Mouse (Mus musculus) hindbrain, embryonic 11.5 days (tissue): Measurements from ENCODE around the gene Syk. TPM values are rescaled to one million over a fixed set of nuclear protein-coding genes. Genes with fewer than 3 reads are reported as not detected.

ENCODE experiments used
- ATAC-seq: fragments of 200-750 bp; cut with Nextera tagmentation; 2 replicates; pipeline ENCODE4 v1.8.0; 2017; ENCODE audit warnings: mild to moderate bottlenecking, moderate TSS enrichment, moderate library complexity; ENCODE audit not compliant: low FRiP score
- DNase-seq: peaks from one replicate; pipeline ENCODE4 v3.0.0-alpha.2; 2015; ENCODE audit warnings: low spot score
- H3K27ac ChIP-seq: fragments of 300-500 bp; sonication (generic); 2 replicates; pipeline ENCODE4 v1.5.1; 2014; ENCODE audit warnings: mild to moderate bottlenecking, low read depth, low read length
- H3K27me3 ChIP-seq: fragments of 300-500 bp; sonication (generic); 2 replicates; pipeline ENCODE4 v1.6.1; 2014; ENCODE audit warnings: mild to moderate bottlenecking, low read length, moderate library complexity, mixed read lengths; ENCODE audit not compliant: control insufficient read depth, insufficient read depth
- H3K36me3 ChIP-seq: fragments of 300-500 bp; sonication (generic); 2 replicates; pipeline ENCODE4 v1.6.1; 2014; ENCODE audit warnings: mild to moderate bottlenecking, low read length, moderate library complexity, mixed read lengths; ENCODE audit not compliant: control insufficient read depth, insufficient read depth
- H3K4me1 ChIP-seq: fragments of 300-500 bp; sonication (generic); replicated peaks from 2 replicates; pipeline ENCODE4 v1.6.1; 2014; ENCODE audit warnings: low read length, mixed read lengths; ENCODE audit not compliant: control insufficient read depth, insufficient read depth
- H3K4me2 ChIP-seq: fragments of 300-500 bp; sonication (generic); replicated peaks from 2 replicates; pipeline ENCODE4 v1.6.1; 2014; ENCODE audit warnings: mild to moderate bottlenecking, low read depth, low read length
- H3K4me3 ChIP-seq: fragments of 300-500 bp; sonication (generic); 2 replicates; pipeline ENCODE4 v1.5.1; 2014; ENCODE audit warnings: low read depth, low read length
- H3K9ac ChIP-seq: fragments of 300-500 bp; sonication (generic); 2 replicates; pipeline ENCODE4 v1.6.1; 2014; ENCODE audit warnings: low read depth, low read length
- H3K9me3 ChIP-seq: fragments of 300-500 bp; sonication (generic); 2 replicates; pipeline ENCODE4 v1.6.1; 2016; ENCODE audit warnings: low read length; ENCODE audit not compliant: control insufficient read depth
- WGBS: fragments of 180-500 bp; shearing (Covaris S2); extraction: QIAGEN DNeasy Blood & Tissue Kit; methylation state at CpG from one replicate; pipeline ENCODE4 v1.1.7; 2014; 5-methylcytosine and 5-hydroxymethylcytosine counted together
- polyA plus RNA-seq: library from polyadenylated mRNA; unstranded; fragments of >200 nt; fragmentation: Nextera tagmentation; extraction: Ambion mirVana; gene quantifications from 2 replicates; pipeline ENCODE4 v1.2.1, GENCODE M21; 2014

Gene Syk
- polyA plus RNA-seq, 1 experiment from 2014 or later, result 4.4 TPM

DNA sequence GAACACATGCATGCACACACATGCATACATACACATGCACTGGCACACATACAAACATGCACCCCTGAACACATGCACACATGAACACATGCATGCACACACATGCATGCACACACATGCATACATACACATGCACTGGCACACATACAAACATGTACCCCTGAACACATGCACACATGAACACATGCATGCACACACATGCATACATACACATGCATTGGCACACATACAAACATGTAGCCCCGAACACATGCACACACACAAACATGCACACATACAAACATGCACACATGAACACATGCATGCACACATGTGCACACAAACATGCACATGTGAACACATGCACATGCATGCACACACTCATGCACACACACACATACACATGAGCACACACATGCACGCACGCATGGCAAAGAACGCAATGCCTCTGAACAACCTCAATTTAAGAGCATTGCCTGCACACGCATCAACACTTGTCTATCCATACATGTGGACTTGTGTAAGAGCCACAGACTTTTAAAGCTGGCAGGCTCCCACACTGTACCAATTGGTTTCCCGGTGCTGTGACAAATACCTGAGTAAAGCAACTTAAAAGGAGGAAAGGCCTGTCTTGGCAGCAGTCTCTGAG, 66.9 kb downstream of the Syk start:
- Histone ChIP-seq H3K36me3 (no peaks in the 10 kb centered on the region), H3K27me3 (no peaks in the 10 kb centered on the region), H3K4me2 (no peak overlapping the region), H3K4me1 (no peaks in the 10 kb centered on the region), H3K9me3 (no peaks in the 10 kb centered on the region), H3K27ac (no peak overlapping the region), H3K4me3 (no peak overlapping the region), H3K9ac (no peak overlapping the region)
- DNase-seq (no peak), ATAC-seq (no peak)
- WGBS, result 96% methylated on average over 6 of the region's 6 CpGs

- Histone ChIP-seq H3K9ac (no peak overlapping the region), H3K27me3 (no peaks in the 10 kb centered on the region), H3K4me2 (no peak overlapping the region), H3K36me3 (no peaks in the 10 kb centered on the region), H3K4me3 (no peak overlapping the region), H3K4me1 (no peaks in the 10 kb centered on the region), H3K27ac (no peak overlapping the region), H3K9me3 (no peaks in the 10 kb centered on the region)
- DNase-seq (peak; percentile 84), ATAC-seq (no peak)
- 59% methylated on average over 11 of the region's 12 CpGs for WGBS
Observed at GRCm38 (mm10) chr13:52651383-52652252, 68.6 kb downstream of the Syk start.

GRCm38 (mm10) chr13:52652253-52652628, 69.3 kb downstream of the Syk start:
- H3K36me3 ChIP-seq, result no peaks in the 10 kb centered on the region
- H3K4me3 ChIP-seq, result no peak overlapping the region
- WGBS, result 84% methylated on average over 8 of the region's 8 CpGs
- no peak overlapping the region for H3K9ac ChIP-seq
- no peak overlapping the region for H3K27ac ChIP-seq
- no peaks in the 10 kb centered on the region for H3K27me3 ChIP-seq
- no peak for DNase-seq
- no peaks in the 10 kb centered on the region for H3K9me3 ChIP-seq
- H3K4me1 ChIP-seq, result no peaks in the 10 kb centered on the region
- no peak overlapping the region for H3K4me2 ChIP-seq
- ATAC-seq, result no peak

DNA sequence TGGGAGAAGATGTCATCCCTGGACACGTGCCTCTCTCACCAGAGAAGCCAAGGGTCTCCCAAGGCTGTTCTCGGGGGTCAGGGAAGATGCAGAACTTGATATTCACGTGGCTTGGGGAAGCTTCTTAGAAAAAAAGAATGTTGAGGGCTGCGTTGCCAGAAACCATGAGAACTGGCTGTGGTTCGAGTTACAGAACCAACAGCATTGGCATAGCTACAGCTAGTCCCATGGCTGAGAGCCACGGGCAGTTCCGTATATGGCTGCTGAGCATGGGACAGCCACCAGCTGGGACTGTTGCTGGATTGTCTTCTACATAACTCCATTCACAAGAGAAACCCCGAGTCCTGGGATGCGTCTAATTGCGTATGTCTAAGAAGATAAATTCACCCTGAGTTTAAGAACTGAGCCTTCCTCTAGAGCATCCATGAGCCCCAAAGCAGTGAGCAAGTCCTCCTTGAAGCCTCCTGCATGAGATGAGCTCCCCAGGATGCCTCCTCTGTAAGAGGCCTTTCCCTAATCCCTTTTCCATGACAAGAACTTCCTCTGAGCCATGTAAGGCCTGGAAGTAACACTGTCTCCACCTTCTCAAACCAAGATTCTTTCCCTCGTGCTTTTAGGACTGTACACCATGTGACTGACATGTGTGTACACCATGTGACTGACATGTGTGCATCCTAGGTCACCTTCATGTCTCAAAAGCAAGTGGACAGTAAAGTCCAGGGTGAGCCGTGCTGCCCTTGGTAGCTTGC, 71.3 kb downstream of the Syk start:
- no peaks in the 10 kb centered on the region for H3K36me3 ChIP-seq
- H3K27me3 ChIP-seq, result no peaks in the 10 kb centered on the region; the same call in 1 of the 2 replicates
- no peak overlapping the region for H3K27ac ChIP-seq
- WGBS, result 82% methylated on average over 12 of the region's 12 CpGs
- H3K4me2 ChIP-seq, result no peak overlapping the region
- H3K4me3 ChIP-seq, result no peak overlapping the region
- no peaks in the 10 kb centered on the region for H3K4me1 ChIP-seq
- no peak for ATAC-seq
- no peaks in the 10 kb centered on the region for H3K9me3 ChIP-seq
- DNase-seq, result no peak
- H3K9ac ChIP-seq, result no peak overlapping the region

DNA sequence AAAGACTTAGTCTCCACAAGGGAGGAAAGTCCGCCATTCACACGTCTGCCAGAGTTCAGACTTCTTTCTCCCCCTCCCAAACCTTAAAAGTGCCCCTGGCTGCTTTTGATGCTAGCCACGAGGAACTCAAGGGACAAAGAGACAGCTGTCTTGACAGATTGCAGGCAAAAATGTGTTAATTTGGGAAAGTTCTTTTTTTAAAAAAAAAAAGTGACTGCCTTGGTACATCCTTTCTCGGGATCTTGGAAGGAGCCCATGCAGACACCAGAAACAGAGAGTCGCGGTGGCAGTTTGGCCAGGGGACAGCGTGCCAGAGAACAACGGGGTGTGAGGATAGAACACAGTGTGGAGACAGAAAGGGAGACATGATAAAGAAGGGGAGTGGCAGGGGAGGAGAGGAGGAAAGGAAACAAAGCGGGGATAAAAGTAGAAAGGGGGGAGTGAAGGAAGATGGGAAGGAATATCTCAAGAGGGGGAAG, 71.9 kb downstream of the Syk start:
- Histone ChIP-seq H3K9me3 (no peaks in the 10 kb centered on the region), H3K36me3 (no peaks in the 10 kb centered on the region), H3K27ac (no peak overlapping the region), H3K4me2 (no peak overlapping the region), H3K27me3 (no peaks in the 10 kb centered on the region; the same call in 1 of the 2 replicates), H3K9ac (no peak overlapping the region), H3K4me3 (no peak overlapping the region), H3K4me1 (no peaks in the 10 kb centered on the region)
- no peak for ATAC-seq
- DNase-seq, result no peak
- 54% methylated on average over 9 of the region's 9 CpGs for WGBS

DNA sequence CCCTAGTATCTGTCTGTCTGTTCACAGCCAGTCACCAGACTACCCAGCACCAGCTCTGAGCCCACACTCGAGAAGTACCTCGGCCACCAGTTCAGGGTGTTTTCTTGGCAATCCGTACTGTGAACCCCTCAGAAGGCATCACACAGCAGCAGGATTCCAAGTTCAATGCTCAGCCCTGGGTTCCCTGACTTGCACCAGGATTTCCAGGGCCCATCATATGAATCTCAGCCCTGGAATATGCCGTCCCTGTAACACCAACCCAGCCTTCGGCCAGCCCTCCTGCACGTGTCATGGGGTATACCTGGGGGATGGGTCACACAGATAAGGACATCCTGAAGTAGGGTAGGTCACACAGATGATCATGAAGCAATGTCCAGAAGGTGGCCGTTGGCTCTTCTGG, 75.0 kb downstream of the Syk start:
- H3K9me3 ChIP-seq, result no peaks in the 10 kb centered on the region
- 93% methylated on average over 7 of the region's 7 CpGs for WGBS

GRCm38 (mm10) chr13:52658477-52658876, 75.5 kb downstream of the Syk start:
- Histone ChIP-seq H3K4me3 (no peak overlapping the region), H3K9me3 (no peaks in the 10 kb centered on the region), H3K4me1 (no peaks in the 10 kb centered on the region), H3K36me3 (no peaks in the 10 kb centered on the region), H3K9ac (no peak overlapping the region), H3K4me2 (no peak overlapping the region), H3K27ac (no peak overlapping the region), H3K27me3 (no peaks in the 10 kb centered on the region; the same call in 1 of the 2 replicates)
- peak; percentile 76 for DNase-seq
- 16% methylated on average over 8 of the region's 8 CpGs for WGBS
- ATAC-seq, result no peak

More for the DNA sequence above, 75.0 kb downstream of the Syk start:
- Histone ChIP-seq H3K4me3 (no peak overlapping the region), H3K4me2 (no peak overlapping the region), H3K4me1 (no peaks in the 10 kb centered on the region), H3K9ac (no peak overlapping the region), H3K27me3 (no peaks in the 10 kb centered on the region; the same call in 1 of the 2 replicates), H3K36me3 (no peaks in the 10 kb centered on the region), H3K27ac (no peak overlapping the region)
- no peak for DNase-seq
- ATAC-seq, result no peak

DNA sequence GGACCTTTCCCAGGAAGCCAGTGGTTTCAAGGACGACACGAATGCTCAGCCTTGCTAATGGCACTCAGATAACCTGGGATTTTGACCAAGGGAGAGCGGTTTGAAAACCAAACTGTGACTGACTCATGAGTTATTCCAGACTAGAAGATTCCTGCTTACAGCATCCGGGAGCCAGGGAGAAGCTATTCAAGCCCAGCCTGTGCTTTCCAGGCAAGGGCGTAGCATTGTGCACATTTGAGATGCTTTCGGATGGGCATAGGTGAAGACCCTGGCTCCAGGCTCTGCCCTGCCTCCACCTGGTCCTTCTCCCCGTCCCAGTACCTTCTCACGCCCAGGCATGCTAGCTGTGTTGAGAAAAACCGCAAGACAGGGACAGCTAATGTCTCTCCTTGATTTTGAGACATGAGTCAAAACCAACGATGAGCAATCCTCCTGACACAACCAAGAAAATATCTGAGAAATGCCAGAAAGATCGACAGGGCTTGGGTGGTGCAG, 76.2 kb downstream of the Syk start:
- Histone ChIP-seq H3K36me3 (no peaks in the 10 kb centered on the region), H3K27me3 (no peaks in the 10 kb centered on the region; the same call in 1 of the 2 replicates), H3K9me3 (no peaks in the 10 kb centered on the region), H3K4me2 (no peak overlapping the region), H3K27ac (no peak overlapping the region), H3K4me1 (no peaks in the 10 kb centered on the region), H3K9ac (no peak overlapping the region), H3K4me3 (no peak overlapping the region)
- ATAC-seq (no peak), DNase-seq (no peak)
- WGBS, result 88% methylated on average over 11 of the region's 11 CpGs
